Comparison of ENCODE assay signal across 9 mouse cellular contexts in genomic region chr6:87276941-87277340, GRCm38 (mm10). TPM values are rescaled to one million over a fixed set of nuclear protein-coding genes. Genes with fewer than 3 reads are reported as not detected.
DNase-seq lines count a peak whose midpoint lies in the region.
"Had no signal": no experiment of that assay in that cellular context is flagged by ENCODE, and none has a peak within 500 bp of the region (broad histone marks: within the 10 kb centered on the region; RNA-seq: fewer than 3 reads in every experiment).

No protein-coding gene starts in this region.

- H3K27me3 ChIP-seq in limb, embryonic 10.5 days (ENCODE audit: low read depth, poor library complexity, severe bottlenecking) = no peaks in the 10 kb centered on the region

- peak overlapping the region; percentile 64 for H3K27ac ChIP-seq in limb, embryonic 10.5 days

- no peaks in the 10 kb centered on the region; the same call in 1 of the 2 replicates for H3K9me3 ChIP-seq in limb, embryonic 10.5 days (replicated peaks)

- 90% methylated on average over 7 of the region's 7 CpGs for WGBS in limb, embryonic 10.5 days

- H3K36me3 ChIP-seq in limb, embryonic 10.5 days = peaks cover 39% of the 10 kb centered on the region

- DNase-seq in cerebellum, postnatal 10 days = peak; percentile 64 to 75
- DNase-seq in cerebellum, postnatal 25 days = no peak
- DNase-seq in layer of hippocampus, adult 11-12 months (ENCODE audit: low spot score) = peak; percentile 13
- DNase-seq in layer of hippocampus, adult 9-10 months (ENCODE audit: low spot score) = no peak
- peak; percentile 52 for DNase-seq in NIH3T3 (ENCODE audit: low read depth)
- DNase-seq in limb, embryonic 10.5 days (ENCODE audit: low spot score) = no peak
- DNase-seq in adrenal gland, postnatal 36 days = no peak
- no peak for DNase-seq in MN1 (ENCODE audit: low spot score)

- H3K4me1 ChIP-seq in limb, embryonic 10.5 days = peaks cover 50% of the 10 kb centered on the region

- H3K4me3 ChIP-seq in limb, embryonic 10.5 days = no peak overlapping the region

RNA-seq across cellular contexts. Expression of gene Antxr1, which starts 58.7 kb away (rescaled TPM):
- 7.0 and 9.5 TPM in 2 replicates for polyA plus RNA-seq in limb, embryonic 10.5 days (2016; fragmentation: Nextera tagmentation; extraction: Ambion mirVana)
- total RNA-seq in adrenal gland, postnatal 36 days (2021) = 10 to 100 TPM; 16.3 to 21.7 TPM
- total RNA-seq: monocyte, adult 5-6 weeks had no signal

Comparison
In these comparisons a context has a peak if more than half of its experiments do, and no peak if none do; other contexts are left out.
1. DNase-seq: peak in cerebellum, postnatal 10 days (2 of 2), layer of hippocampus, adult 11-12 months (single experiment) and NIH3T3 (single experiment); none in cerebellum, postnatal 25 days (0 of 2), layer of hippocampus, adult 9-10 months (single experiment), limb, embryonic 10.5 days (single experiment), adrenal gland, postnatal 36 days (0 of 2) and MN1 (single experiment).